Mouse (Mus musculus) cerebellum, adult (tissue): Measurements from ENCODE around the gene Thap3.
A peak's percentile ranks its signal among the peaks of the same experiment; 100 is the strongest.
"Not testable (repeated sequence)": the region's sequence is repeated elsewhere in the genome, so short reads cannot be mapped to it uniquely, and the experiment has no call there.

Experiments used
- ATAC-seq: cut with Nextera tagmentation; 2 replicates; pipeline ENCODE4 v1.9.2; 2017; ENCODE audit warnings: mild to moderate bottlenecking, moderate library complexity, mixed read lengths; ENCODE audit not compliant: insufficient number of reproducible peaks, low FRiP score, low TSS enrichment

Thap3 gene

GRCm38 (mm10) chr4:151988342-151989109 is at the start of gene Thap3:
Gene Thap3 (minus strand): TSS chr4:151988997.
- peak; percentile 27; the same call in 1 of the 2 replicates for ATAC-seq

GRCm38 (mm10) chr4:152038225-152038984 is 49.6 kb upstream of the Thap3 start, which contains the start of gene Tas1r1:
Gene Tas1r1 (minus strand): TSS chr4:152038568.
- ATAC-seq = no peak

GRCm38 (mm10) chr4:152036464-152036863 is 47.7 kb upstream of the Thap3 start:
- ATAC-seq = not testable (repeated sequence)

- ATAC-seq = no peak
Observed at GRCm38 (mm10) chr4:152032922-152033321, 44.1 kb upstream of the Thap3 start.

GRCm38 (mm10) chr4:152029997-152030396 is 41.2 kb upstream of the Thap3 start:
- ATAC-seq = no peak

- no peak for ATAC-seq
Observed at GRCm38 (mm10) chr4:152029087-152029486, 40.3 kb upstream of the Thap3 start.

GRCm38 (mm10) chr4:152028456-152028855 is 39.7 kb upstream of the Thap3 start:
- no peak for ATAC-seq

- peak; percentile 97 for ATAC-seq
Observed at GRCm38 (mm10) chr4:152027524-152027923, 38.7 kb upstream of the Thap3 start, which contains the start of gene Zbtb48. Gene Zbtb48 (minus strand): TSS chr4:152027671.

- ATAC-seq = 0 out of 2 replicates have a peak, but pooled peaks have one; percentile 22
Observed at GRCm38 (mm10) chr4:152026751-152027508, 38.1 kb upstream of the Thap3 start.

- no peak for ATAC-seq
Observed at GRCm38 (mm10) chr4:152024525-152024924, 35.7 kb upstream of the Thap3 start.

GRCm38 (mm10) chr4:152022506-152022905 is 33.7 kb upstream of the Thap3 start:
- no peak for ATAC-seq

GRCm38 (mm10) chr4:152021568-152022097 is 32.8 kb upstream of the Thap3 start:
- ATAC-seq = no peak

GRCm38 (mm10) chr4:152020024-152020423 is 31.2 kb upstream of the Thap3 start:
- ATAC-seq = no peak

- no peak for ATAC-seq
Observed at GRCm38 (mm10) chr4:152019073-152019472, 30.3 kb upstream of the Thap3 start.

- no peak for ATAC-seq
Observed at GRCm38 (mm10) chr4:152013036-152013813, 24.4 kb upstream of the Thap3 start.

GRCm38 (mm10) chr4:152012109-152012508 is 23.3 kb upstream of the Thap3 start:
- no peak for ATAC-seq

GRCm38 (mm10) chr4:152011171-152011760 is 22.5 kb upstream of the Thap3 start:
- no peak for ATAC-seq

- ATAC-seq = no peak
Observed at GRCm38 (mm10) chr4:152010707-152011134, 21.9 kb upstream of the Thap3 start.

- no peak for ATAC-seq
Observed at GRCm38 (mm10) chr4:152010091-152010706, 21.4 kb upstream of the Thap3 start.
